Mouse (Mus musculus) adrenal gland, adult (tissue): ENCODE data around the gene Olfr142.
"Not testable (repeated sequence)": the region's sequence is repeated elsewhere in the genome, so short reads cannot be mapped to it uniquely, and the experiment has no call there.

Source experiments
- DNase-seq, 2 experiments: peaks; one replicate each; pipeline ENCODE4 v3.0.0; 2022 to 2023; ENCODE audit warnings: low spot score in 1 of 2; ENCODE audit not compliant: inconsistent age in 2 of 2

The Olfr142 gene

GRCm38 (mm10) chr2:90257492-90257891, at the start of gene Olfr142:
TSS of gene Olfr142 (minus strand) at chr2:90257592.
- no peak for DNase-seq

GRCm38 (mm10) chr2:90292741-90293140, 35.3 kb upstream of the Olfr142 start, which contains the start of gene Olfr1272:
TSS of gene Olfr1272 (minus strand) at chr2:90292841.
- DNase-seq = no peak

GRCm38 (mm10) chr2:90270932-90271331, 13.5 kb upstream of the Olfr142 start, which contains the start of gene Olfr1271:
TSS of gene Olfr1271 (minus strand) at chr2:90271032.
- DNase-seq = no peak

GRCm38 (mm10) chr2:90224393-90224792, 33.0 kb downstream of the Olfr142 start, which contains the start of gene Olfr1506:
TSS of gene Olfr1506 (minus strand) at chr2:90224493.
- DNase-seq = not testable (repeated sequence)
